Mouse (Mus musculus) WW6 (cell line): ENCODE results near the gene Daxx.
A peak's percentile ranks its signal among the peaks of the same experiment; 100 is the strongest.
"Not testable (repeated sequence)": the region's sequence is repeated elsewhere in the genome, so short reads cannot be mapped to it uniquely, and the experiment has no call there.

Source experiments
- DNase-seq: peaks from one replicate; pipeline ENCODE4 v3.0.0-alpha.2; 2013; ENCODE audit warnings: low read depth, low spot score

Daxx gene

DNA sequence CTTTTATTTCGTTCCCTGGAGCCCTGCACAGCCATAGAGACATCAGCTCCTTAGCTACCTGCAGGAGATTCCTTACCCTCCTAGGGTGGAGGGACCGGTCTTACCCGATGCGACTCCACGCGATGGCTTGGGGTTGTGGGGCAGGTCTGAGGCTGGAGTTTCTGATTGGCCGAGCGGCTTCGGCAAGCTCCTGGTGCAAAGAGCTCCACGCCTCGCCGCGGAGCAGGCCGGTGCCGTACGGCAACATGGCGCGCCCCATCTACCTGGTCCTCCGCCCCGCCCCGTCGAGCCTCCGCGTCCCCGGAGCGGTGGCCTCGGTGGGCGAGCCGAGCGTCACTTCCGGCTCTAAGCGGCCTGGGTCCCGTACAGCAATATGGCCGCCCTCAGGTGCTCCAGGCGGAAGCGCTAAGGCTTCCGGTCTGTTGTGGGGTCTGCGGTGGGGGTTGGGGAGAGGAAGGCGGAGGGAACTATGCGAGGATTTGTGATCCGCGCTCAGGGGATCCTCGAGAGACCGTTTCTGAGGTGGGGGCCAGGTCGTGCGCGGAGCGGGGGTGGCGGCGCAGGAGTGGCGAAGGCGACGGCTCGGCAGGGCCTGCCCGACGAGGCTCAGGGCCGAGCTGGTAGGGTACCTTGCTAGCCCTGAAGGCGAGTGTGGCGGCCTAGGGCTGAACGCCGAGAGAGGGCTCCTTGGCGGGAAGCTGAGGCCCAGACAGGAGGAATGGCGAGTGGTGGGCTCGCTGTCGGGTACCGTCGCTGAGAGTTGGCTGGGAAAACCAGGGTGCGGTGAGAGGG lies at the start of gene Daxx:
Gene Daxx (plus strand): TSS at position 338 of the 792 bp plus-strand sequence.
- DNase-seq = peak; percentile 98

DNA sequence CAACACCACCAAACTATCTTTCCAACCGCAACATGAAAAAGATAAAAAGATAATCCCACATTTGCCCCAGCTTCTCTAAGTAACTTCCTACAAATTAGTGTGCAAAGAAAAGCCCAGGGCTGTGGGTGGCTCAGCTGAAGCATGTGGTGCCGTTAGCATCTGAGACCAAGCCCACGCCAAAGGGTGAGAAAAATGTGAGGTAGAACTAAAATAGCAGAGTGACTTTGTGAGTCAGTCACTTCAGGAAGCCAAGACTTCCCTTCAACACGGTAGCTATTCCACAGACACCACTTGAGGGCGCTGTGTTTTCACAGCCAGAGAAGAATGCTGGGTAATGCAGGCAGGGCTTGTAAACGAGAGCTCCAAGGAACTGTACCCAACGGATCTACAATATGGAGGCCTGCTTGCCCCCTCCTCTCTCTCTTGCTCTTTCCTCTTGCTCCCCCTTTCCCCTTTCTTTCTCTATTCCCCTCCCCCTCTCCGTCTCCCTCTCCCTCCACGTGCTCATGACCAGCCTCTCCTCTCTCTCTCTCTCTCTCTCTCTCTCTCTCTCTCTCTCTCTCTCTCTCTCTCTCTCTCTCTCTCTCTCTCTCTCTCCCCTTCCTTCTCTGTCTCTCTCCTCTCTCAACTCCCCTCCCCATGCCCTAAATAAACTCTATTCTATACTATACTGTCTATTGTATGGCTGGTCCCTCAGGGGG lies 43.7 kb upstream of the Daxx start:
- peak; percentile 74 for DNase-seq

DNA sequence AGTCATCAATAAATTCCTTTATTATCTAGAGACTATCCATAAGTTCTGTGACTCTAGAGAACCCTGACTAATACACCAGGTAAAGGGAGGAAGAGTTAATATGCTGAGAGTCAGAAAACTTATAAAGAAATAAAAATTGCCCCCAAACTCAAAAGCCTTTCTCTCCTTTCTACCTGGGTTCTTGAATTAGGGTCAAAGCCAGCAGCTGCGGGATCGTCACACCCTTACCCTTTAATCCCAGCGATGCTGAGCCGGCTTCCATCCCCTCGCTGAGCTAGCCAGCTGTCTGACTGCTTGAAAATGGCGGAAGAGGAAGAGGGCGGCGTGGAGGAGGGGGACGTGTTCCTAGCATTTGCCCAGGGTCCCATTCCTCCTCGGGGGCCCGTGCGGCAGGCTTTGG lies 35.7 kb upstream of the Daxx start, which contains the start of gene Gm7029:
Gene Gm7029 (plus strand): TSS at position 301 of the 400 bp plus-strand sequence.
- not testable (repeated sequence) for DNase-seq

DNA sequence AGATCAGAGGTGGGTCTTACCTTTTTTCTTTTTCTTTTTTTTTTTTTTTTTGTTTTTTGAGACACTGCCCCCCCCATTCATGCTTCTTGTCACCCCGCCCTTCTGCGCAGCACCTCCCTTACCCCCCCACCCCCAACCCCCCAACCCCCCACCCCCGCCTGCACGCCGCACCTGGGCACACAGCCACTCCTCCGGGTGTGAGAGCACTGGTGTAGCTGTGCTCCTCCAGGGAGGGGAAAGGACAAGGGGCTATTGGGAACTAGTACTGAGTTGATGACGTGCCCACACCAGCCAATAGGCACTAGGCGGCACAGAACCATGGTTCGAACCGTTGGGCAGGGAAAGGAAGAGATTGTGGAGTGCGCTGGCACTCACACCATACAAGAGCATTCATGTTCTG lies 34.8 kb upstream of the Daxx start:
- DNase-seq = no peak

DNA sequence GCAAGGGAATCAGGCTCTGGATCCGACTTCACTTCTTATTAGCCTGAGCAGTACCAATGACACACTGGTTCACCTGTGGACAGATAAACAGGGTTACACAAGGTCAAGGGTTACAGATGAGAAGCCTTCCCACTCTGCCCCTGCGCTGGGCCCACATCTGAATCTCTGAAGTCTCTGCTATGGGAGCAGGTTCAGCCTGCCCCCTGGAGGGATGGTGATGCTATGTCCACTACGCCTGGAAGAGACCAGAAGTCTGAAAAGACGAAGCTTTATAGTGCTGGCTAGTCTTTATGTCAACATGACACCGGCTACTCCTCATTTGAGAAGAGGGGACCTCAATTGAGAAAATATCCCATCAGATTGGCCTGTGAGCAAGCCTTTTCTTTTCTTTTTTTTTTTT lies 33.4 kb upstream of the Daxx start:
- not testable (repeated sequence) for DNase-seq

GRCm38 (mm10) chr17:33884320-33884719 lies 24.9 kb upstream of the Daxx start:
- not testable (repeated sequence) for DNase-seq

DNA sequence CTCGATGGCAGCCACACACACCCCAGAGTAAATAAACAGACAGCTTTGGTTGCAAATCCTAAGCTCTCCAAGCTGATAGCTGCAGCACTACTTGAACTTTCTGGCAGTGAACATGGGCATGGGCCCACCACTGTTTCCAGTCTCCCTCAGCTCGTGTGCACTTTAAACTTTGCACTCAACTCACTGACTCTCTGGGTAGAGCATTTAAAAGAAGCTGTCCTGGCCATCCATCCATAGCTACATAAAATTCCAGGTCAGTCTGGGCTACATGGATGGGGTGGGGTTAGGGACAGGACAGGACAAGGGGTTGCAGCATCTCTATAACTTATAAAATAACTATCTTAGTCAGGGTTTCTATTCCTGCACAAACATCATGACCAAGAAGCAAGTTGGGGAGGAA lies 21.4 kb upstream of the Daxx start:
- not testable (repeated sequence) for DNase-seq

- DNase-seq = not testable (repeated sequence)
Measured at GRCm38 (mm10) chr17:33888230-33888629, 21.0 kb upstream of the Daxx start.

- not testable (repeated sequence) for DNase-seq
Measured at GRCm38 (mm10) chr17:33889941-33890532, 19.2 kb upstream of the Daxx start.

- DNase-seq = peak; percentile 97
Measured at GRCm38 (mm10) chr17:33890533-33891059, 18.6 kb upstream of the Daxx start, which contains the start of gene Kifc1. Gene Kifc1 (minus strand): TSS chr17:33890661.

DNA sequence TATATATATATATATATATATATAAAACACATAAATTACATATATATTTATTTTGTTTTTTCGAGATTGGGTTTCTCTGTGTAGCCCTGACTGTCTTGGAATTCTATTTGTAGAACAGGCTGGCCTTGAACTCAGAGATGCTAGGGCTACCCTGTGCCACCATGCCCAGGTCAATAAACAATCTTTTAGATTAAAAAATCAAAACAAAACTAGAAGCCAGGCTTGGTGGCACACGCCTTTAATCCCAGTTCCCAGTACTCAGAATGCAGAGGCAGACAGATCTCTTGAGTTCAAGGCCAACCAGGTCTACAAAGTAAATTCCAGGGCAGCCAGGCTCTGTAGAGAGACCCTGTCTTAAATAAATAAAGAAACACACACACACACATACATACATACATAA lies 17.9 kb upstream of the Daxx start:
- no peak for DNase-seq

DNA sequence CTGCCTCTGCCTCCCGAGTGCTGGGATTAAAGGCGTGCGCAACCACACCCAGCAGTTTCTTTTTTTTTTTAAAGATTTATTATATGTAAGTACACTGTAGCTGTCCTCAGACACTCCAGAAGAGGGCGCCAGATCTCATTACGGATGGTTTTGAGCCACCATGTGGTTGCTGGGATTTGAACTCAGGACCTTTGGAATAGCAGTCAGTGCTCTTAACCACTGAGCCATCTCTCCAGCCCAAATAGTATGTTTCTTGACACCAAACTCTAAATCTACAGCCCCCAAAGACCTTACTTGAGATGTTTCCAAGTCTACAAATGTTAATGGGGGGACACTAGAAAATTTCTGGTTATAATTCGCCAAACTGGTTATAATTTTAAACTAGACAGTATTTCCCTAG lies 17.3 kb upstream of the Daxx start:
- not testable (repeated sequence) for DNase-seq

DNA sequence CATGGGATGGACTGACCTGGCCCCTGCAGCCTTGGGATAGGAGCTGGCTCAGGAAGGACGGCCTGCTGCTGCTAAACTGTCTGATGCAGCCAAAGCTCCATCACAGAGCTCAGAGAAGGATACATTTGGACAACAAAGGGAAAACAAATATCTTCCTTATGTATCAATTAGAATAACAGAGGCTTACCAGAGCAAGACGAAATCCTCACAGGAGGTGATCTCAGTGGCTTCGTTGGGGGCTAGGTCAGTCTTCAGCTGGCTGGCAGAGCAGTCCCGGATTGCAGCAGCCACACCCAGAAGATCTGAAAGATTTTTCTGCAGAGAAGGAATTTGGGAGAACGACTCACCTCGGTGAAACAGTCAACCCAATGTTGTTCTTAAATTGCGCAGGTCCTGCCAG lies 16.8 kb upstream of the Daxx start:
- DNase-seq = no peak

DNA sequence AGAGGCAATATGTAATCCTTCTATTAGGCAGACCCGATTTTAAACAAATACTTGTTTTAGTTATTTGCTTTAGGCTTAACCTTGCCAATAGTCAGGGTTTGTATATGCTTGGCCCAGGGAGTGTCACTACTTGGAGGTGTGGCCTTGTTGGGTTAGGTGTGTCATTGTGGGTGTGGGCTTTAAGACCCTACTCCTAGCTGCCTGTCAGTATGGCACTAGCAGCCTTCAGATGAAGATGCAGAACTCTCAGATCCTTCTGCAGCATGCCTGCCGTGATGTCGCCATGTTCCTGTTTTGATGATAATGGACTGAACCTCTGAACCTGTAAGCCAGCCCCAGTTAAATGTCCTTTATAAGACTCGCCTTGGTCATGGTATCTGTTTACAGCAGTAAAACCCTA lies 16.2 kb upstream of the Daxx start:
- not testable (repeated sequence) for DNase-seq

DNA sequence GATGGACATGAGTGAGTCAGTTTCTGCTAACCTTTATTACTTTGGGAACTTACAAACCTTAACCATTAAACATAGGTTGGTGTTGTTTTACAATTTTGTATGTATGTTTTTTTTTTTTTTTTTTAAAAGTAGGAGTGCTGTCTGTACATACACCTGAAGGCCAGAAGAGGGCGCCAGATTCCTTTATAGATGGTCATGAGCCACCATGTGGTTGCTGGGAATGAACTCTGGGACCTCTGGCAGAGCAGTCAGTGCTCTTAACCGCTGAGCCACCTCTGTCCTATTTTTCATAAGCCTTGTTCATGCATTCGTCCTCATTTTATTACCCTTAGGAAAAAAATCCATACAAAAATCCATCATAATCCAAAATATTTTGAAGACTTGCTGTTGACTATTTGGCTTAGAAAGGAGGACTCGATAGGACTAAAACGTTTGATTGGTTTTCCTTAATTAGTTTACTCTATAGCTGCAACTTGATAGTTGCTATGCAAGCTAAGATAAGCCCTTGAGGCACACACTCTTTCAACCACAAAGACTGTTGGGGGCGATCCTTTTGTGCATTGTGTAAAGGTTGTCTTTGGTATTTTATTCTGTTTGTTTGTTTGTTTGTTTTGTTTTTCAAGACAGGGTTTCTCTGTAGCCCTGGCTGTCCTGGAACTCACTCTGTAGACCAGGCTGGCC lies 12.0 kb upstream of the Daxx start:
- no peak for DNase-seq

GRCm38 (mm10) chr17:33898193-33898592 lies 11.0 kb upstream of the Daxx start:
- DNase-seq = not testable (repeated sequence)

- DNase-seq = no peak
Measured at GRCm38 (mm10) chr17:33899642-33900041, 9.6 kb upstream of the Daxx start.

DNA sequence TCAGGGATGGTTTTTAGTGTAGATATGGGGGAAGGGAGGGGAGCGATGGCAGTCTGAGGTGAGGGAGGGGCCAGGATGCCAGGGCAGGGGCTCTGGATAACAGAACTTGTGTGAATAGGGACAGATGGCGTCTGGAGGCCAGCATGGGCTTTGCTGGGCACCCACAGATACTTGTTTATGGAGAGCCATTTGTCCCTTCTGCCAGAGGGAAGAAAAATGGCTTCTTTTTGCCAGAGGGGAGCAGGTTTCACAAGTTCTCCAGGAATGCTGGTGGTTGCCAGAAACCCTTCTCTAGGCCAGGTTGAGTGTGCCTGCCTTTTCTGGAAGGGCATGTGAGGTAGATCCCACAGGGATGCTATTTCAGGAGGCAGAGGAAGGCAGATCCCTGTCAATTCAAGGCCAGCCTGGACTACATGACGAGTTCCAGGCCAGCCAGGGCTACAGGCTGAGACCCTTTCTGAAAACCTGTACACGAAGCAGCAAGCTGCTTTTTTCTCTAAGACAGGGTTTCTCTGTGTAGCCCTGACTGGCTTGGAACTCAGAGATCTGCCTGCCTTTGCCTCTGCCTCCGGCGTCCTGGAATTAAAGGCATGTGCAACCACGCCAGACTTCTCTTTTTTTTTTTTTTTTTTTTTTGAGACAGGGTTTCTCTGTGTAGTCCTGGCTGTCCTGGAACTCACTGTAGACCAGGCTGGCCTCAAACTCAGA lies 8.8 kb upstream of the Daxx start:
- no peak for DNase-seq

DNA sequence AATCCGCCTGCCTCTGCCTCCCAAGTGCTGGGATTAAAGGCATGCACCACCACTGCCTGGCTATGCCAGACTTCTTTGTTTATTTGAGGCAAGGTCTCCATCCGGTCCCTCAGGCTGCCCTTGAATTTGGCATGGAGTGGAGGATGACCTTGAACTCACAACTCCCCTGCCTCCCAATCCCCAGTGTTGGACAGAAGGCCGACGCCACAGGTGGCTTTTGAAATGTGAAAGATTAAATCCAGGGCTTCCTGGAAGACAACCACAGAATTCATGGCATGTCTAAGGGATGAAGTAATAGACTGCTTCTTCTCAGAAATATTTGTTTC lies 8.3 kb upstream of the Daxx start:
- no peak for DNase-seq

GRCm38 (mm10) chr17:33901653-33902052 lies 7.6 kb upstream of the Daxx start:
- DNase-seq = no peak

GRCm38 (mm10) chr17:33902079-33902478 lies 7.1 kb upstream of the Daxx start:
- DNase-seq = no peak
